Mouse (Mus musculus): ENCODE data around the gene Npb. TPM values are rescaled to one million over a fixed set of nuclear protein-coding genes. Genes with fewer than 3 reads are reported as not detected.

Gene Npb
- polyA plus RNA-seq, 1 experiment from 2014 or later, result 2.9 TPM

- DNase-seq (ENCODE audit: low spot score) (no peak), ATAC-seq (no peak)
- 40% methylated on average over 4 of the region's 4 CpGs for WGBS
Measured at GRCm38 (mm10) chr11:120631726-120632448, 23.6 kb downstream of the Npb start.

GRCm38 (mm10) chr11:120632559-120633519 is 24.6 kb downstream of the Npb start:
- Histone ChIP-seq H3K9me3 (ENCODE audit: low read length) (no peaks in the 10 kb centered on the region), H3K4me2 (replicated peaks; ENCODE audit: low read depth, low read length) (peak overlapping the region; percentile 87), H3K4me3 (ENCODE audit: low read depth, low read length) (peak overlapping the region; percentile 92), H3K4me1 (ENCODE audit: insufficient read depth, low read depth, low read length) (peaks cover 19% of the 10 kb centered on the region), H3K27ac (ENCODE audit: low read length) (peak overlapping the region; percentile 92), H3K36me3 (ENCODE audit: insufficient read depth, low read length) (no peaks in the 10 kb centered on the region), H3K27me3 (replicated peaks; ENCODE audit: insufficient read depth, low read length) (no peaks in the 10 kb centered on the region), H3K9ac (replicated peaks; ENCODE audit: low read depth) (peak overlapping the region; percentile 90)
- 1% methylated on average over 75 of the region's 116 CpGs for WGBS
- peak; percentile 81 for DNase-seq (ENCODE audit: low spot score)
- TF ChIP-seq EP300 (IDR thresholded peaks at IDR 0.05) (no peak), CTCF (IDR thresholded peaks at IDR 0.05) (no peak)
- peak; percentile 73 for ATAC-seq

More at GRCm38 (mm10) chr11:120631726-120632448, 23.6 kb downstream of the Npb start:
- no peak for TF ChIP-seq CTCF (IDR thresholded peaks at IDR 0.05)
- no peak for TF ChIP-seq EP300 (IDR thresholded peaks at IDR 0.05)
- Histone ChIP-seq H3K4me3 (ENCODE audit: low read depth, low read length) (peak overlapping the region; percentile 92), H3K9me3 (ENCODE audit: low read length) (no peaks in the 10 kb centered on the region), H3K27me3 (replicated peaks; ENCODE audit: insufficient read depth, low read length) (no peaks in the 10 kb centered on the region), H3K4me2 (replicated peaks; ENCODE audit: low read depth, low read length) (peak overlapping the region; percentile 87), H3K9ac (replicated peaks; ENCODE audit: low read depth) (peak overlapping the region; percentile 90), H3K4me1 (ENCODE audit: insufficient read depth, low read depth, low read length) (peaks cover 19% of the 10 kb centered on the region), H3K27ac (ENCODE audit: low read length) (peak overlapping the region; percentile 92), H3K36me3 (ENCODE audit: insufficient read depth, low read length) (no peaks in the 10 kb centered on the region)

- DNase-seq (ENCODE audit: low spot score), result peak; percentile 98
Measured at GRCm38 (mm10) chr11:120633520-120634343, 25.5 kb downstream of the Npb start, which contains the start of gene Mafg. Mafg (minus strand) TSS chr11:120633600.

GRCm38 (mm10) chr11:120634810-120635209 is 26.5 kb downstream of the Npb start:
- peaks cover 17% of the 10 kb centered on the region for H3K4me1 ChIP-seq (ENCODE audit: insufficient read depth, low read depth, low read length)
- ATAC-seq (no peak), DNase-seq (ENCODE audit: low spot score) (no peak)
- no peak overlapping the region for H3K9ac ChIP-seq (replicated peaks; ENCODE audit: low read depth)
- H3K36me3 ChIP-seq (ENCODE audit: insufficient read depth, low read length), result no peaks in the 10 kb centered on the region
- no peak overlapping the region for H3K4me2 ChIP-seq (replicated peaks; ENCODE audit: low read depth, low read length)
- H3K27me3 ChIP-seq (replicated peaks; ENCODE audit: insufficient read depth, low read length), result no peaks in the 10 kb centered on the region
- 90% methylated on average over 5 of the region's 5 CpGs for WGBS
- no peak overlapping the region for H3K4me3 ChIP-seq (ENCODE audit: low read depth, low read length)
- no peak overlapping the region for H3K27ac ChIP-seq (ENCODE audit: low read length)
- no peaks in the 10 kb centered on the region for H3K9me3 ChIP-seq (ENCODE audit: low read length)
- TF ChIP-seq CTCF (IDR thresholded peaks at IDR 0.05) (no peak), EP300 (IDR thresholded peaks at IDR 0.05) (no peak)

More at GRCm38 (mm10) chr11:120633520-120634343, 25.5 kb downstream of the Npb start, which contains the start of gene Mafg:
- TF ChIP-seq CTCF (IDR thresholded peaks at IDR 0.05) (no peak), EP300 (IDR thresholded peaks at IDR 0.05) (no peak)
- Histone ChIP-seq H3K27me3 (replicated peaks; ENCODE audit: insufficient read depth, low read length) (no peaks in the 10 kb centered on the region), H3K4me2 (replicated peaks; ENCODE audit: low read depth, low read length) (peak within 1 kb of the TSS; percentile 87), H3K27ac (ENCODE audit: low read length) (peak within 1 kb of the TSS; percentile 92), H3K4me1 (ENCODE audit: insufficient read depth, low read depth, low read length) (peaks cover 19% of the 10 kb centered on the region), H3K36me3 (ENCODE audit: insufficient read depth, low read length) (no peaks in the 10 kb centered on the region), H3K9ac (replicated peaks; ENCODE audit: low read depth) (peak within 1 kb of the TSS; percentile 90), H3K9me3 (ENCODE audit: low read length) (no peaks in the 10 kb centered on the region), H3K4me3 (ENCODE audit: low read depth, low read length) (peak within 1 kb of the TSS; percentile 92)
- peak; percentile 90 for ATAC-seq
- WGBS, result 11% methylated on average over 52 of the region's 58 CpGs

- no peaks in the 10 kb centered on the region for H3K36me3 ChIP-seq (ENCODE audit: insufficient read depth, low read length)
- DNase-seq (ENCODE audit: low spot score), result no peak
- no peaks in the 10 kb centered on the region for H3K9me3 ChIP-seq (ENCODE audit: low read length)
- no peak overlapping the region for H3K27ac ChIP-seq (ENCODE audit: low read length)
- ATAC-seq, result no peak
- H3K4me2 ChIP-seq (replicated peaks; ENCODE audit: low read depth, low read length), result no peak overlapping the region
- no peak overlapping the region for H3K9ac ChIP-seq (replicated peaks; ENCODE audit: low read depth)
- H3K4me1 ChIP-seq (ENCODE audit: insufficient read depth, low read depth, low read length), result 0 out of 2 replicates have a peak, but pooled peaks cover 3% of the 10 kb centered on the region
- H3K4me3 ChIP-seq (ENCODE audit: low read depth, low read length), result no peak overlapping the region
- WGBS, result 66% methylated on average over 9 of the region's 9 CpGs
- no peaks in the 10 kb centered on the region for H3K27me3 ChIP-seq (replicated peaks; ENCODE audit: insufficient read depth, low read length)
- TF ChIP-seq EP300 (IDR thresholded peaks at IDR 0.05) (no peak), CTCF (IDR thresholded peaks at IDR 0.05) (no peak)
Measured at GRCm38 (mm10) chr11:120641255-120641654, 33.0 kb downstream of the Npb start.

Data from lung, postnatal 0 days (tissue).